Mouse (Mus musculus): ENCODE measurements at regions not wholly inside any gene's neighbourhood (a gene's known extent, or its start where the extent isn't known, plus 50 kb on each side); places are given as distances from the start of the nearest gene placed in this dataset.

- DNase-seq (ENCODE audit: low read depth, low spot score): no peak
Observed at GRCm38 (mm10) chr11:111568876-111569275, 502.9 kb downstream of the Kcnj2 start.

- DNase-seq (ENCODE audit: low read depth, low spot score): no peak
Observed at GRCm38 (mm10) chr11:111577883-111578282, 511.9 kb downstream of the Kcnj2 start.

GRCm38 (mm10) chr11:111582980-111583379 lies 517.0 kb downstream of the Kcnj2 start:
- DNase-seq (ENCODE audit: low read depth, low spot score): no peak

GRCm38 (mm10) chr11:111583606-111584005 lies 517.6 kb downstream of the Kcnj2 start:
- DNase-seq (ENCODE audit: low read depth, low spot score): no peak

- DNase-seq (ENCODE audit: low read depth, low spot score): no peak
Observed at GRCm38 (mm10) chr11:111599456-111599855, 533.5 kb downstream of the Kcnj2 start.

GRCm38 (mm10) chr11:111605146-111605545 lies 539.2 kb downstream of the Kcnj2 start:
- no peak for DNase-seq (ENCODE audit: low read depth, low spot score)

GRCm38 (mm10) chr11:111610522-111611015 lies 544.6 kb downstream of the Kcnj2 start:
- DNase-seq (ENCODE audit: low read depth, low spot score): no peak

- DNase-seq (ENCODE audit: low read depth, low spot score): no peak
Observed at GRCm38 (mm10) chr11:111643603-111644002, 577.6 kb downstream of the Kcnj2 start.

- DNase-seq (ENCODE audit: low read depth, low spot score): peak; percentile 47
Observed at GRCm38 (mm10) chr11:111652882-111653281, 586.9 kb downstream of the Kcnj2 start.

GRCm38 (mm10) chr11:111657778-111658177 lies 591.8 kb downstream of the Kcnj2 start:
- DNase-seq (ENCODE audit: low read depth, low spot score): no peak

GRCm38 (mm10) chr11:111658362-111659309 lies 592.7 kb downstream of the Kcnj2 start:
- peak; percentile 34 for DNase-seq (ENCODE audit: low read depth, low spot score)

GRCm38 (mm10) chr11:111663269-111663668 lies 597.3 kb downstream of the Kcnj2 start:
- DNase-seq (ENCODE audit: low read depth, low spot score): no peak

- DNase-seq (ENCODE audit: low read depth, low spot score): no peak
Observed at GRCm38 (mm10) chr11:111666336-111666735, 600.4 kb downstream of the Kcnj2 start.

GRCm38 (mm10) chr11:111671865-111672264 lies 605.9 kb downstream of the Kcnj2 start:
- DNase-seq (ENCODE audit: low read depth, low spot score): no peak

GRCm38 (mm10) chr11:111675673-111676072 lies 609.7 kb downstream of the Kcnj2 start:
- DNase-seq (ENCODE audit: low read depth, low spot score): no peak

GRCm38 (mm10) chr11:111682341-111682740 lies 616.4 kb downstream of the Kcnj2 start:
- no peak for DNase-seq (ENCODE audit: low read depth, low spot score)

GRCm38 (mm10) chr11:111683909-111684308 lies 617.9 kb downstream of the Kcnj2 start:
- no peak for DNase-seq (ENCODE audit: low read depth, low spot score)

GRCm38 (mm10) chr11:111687769-111688168 lies 621.8 kb downstream of the Kcnj2 start:
- no peak for DNase-seq (ENCODE audit: low read depth, low spot score)

GRCm38 (mm10) chr11:111688186-111688860 lies 622.4 kb downstream of the Kcnj2 start:
- DNase-seq (ENCODE audit: low read depth, low spot score): no peak

GRCm38 (mm10) chr11:111689899-111690298 lies 623.9 kb downstream of the Kcnj2 start:
- no peak for DNase-seq (ENCODE audit: low read depth, low spot score)

GRCm38 (mm10) chr11:111691512-111691911 lies 625.5 kb downstream of the Kcnj2 start:
- no peak for DNase-seq (ENCODE audit: low read depth, low spot score)

GRCm38 (mm10) chr11:111696668-111697067 lies 630.7 kb downstream of the Kcnj2 start:
- no peak for DNase-seq (ENCODE audit: low read depth, low spot score)

Measured in embryo, embryonic 11.5 days (tissue).